Mouse (Mus musculus): ENCODE measurements around the gene Rassf1.

DNA sequence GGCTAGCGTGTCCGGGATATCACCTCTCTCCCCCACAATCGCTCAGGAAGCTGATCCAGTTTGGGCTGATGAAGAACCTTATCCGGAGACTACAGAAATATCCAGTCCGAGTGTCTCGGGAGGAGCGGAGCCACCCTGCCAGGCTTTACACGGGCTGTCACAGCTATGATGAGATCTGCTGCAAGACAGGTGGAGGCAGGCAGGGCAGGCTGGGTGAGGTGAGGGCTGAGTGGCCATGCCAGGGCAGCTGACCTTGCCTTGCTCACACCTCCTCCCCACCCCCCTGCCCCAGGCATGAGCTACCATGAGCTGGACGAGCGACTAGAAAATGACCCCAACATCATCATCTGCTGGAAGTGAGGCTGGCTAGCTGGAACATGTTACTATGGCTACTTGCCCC, 6.2 kb upstream of the Rassf1 start:
- TF ChIP-seq POLR2A (IDR thresholded peaks at IDR 0.05; ENCODE audit: control insufficient read depth, extremely low read depth, insufficient read depth, low read length, poor library complexity) (no peak), CTCF (IDR thresholded peaks at IDR 0.05; ENCODE audit: borderline replicate concordance, control insufficient read depth, extremely low read depth, insufficient read depth, low read length, poor library complexity) (no peak)

Data from thymus, adult 2 months (tissue).